Mouse (Mus musculus) embryonic facial prominence, embryonic 12.5 days (tissue): ENCODE measurements around the gene Fat1. TPM values are rescaled to one million over a fixed set of nuclear protein-coding genes. Genes with fewer than 3 reads are reported as not detected.

Source experiments
- ATAC-seq: fragments of 200-750 bp; cut with Nextera tagmentation; 2 replicates; pipeline ENCODE4 v1.8.0; 2017; ENCODE audit not compliant: insufficient number of reproducible peaks, insufficient read depth, low FRiP score, low TSS enrichment
- H3K27ac ChIP-seq: fragments of 300-500 bp; sonication (generic); 2 replicates; pipeline ENCODE4 v1.5.1; 2016; ENCODE audit warnings: mild to moderate bottlenecking
- H3K27me3 ChIP-seq: fragments of 300-500 bp; sonication (generic); 2 replicates; pipeline ENCODE4 v1.6.1; 2016; ENCODE audit warnings: mild to moderate bottlenecking, moderate library complexity
- H3K36me3 ChIP-seq: fragments of 300-500 bp; sonication (generic); 2 replicates; pipeline ENCODE4 v1.6.1; 2016; ENCODE audit warnings: mild to moderate bottlenecking
- H3K4me1 ChIP-seq: fragments of 300-500 bp; sonication (generic); 2 replicates; pipeline ENCODE4 v1.6.1; 2016
- H3K4me2 ChIP-seq: fragments of 300-500 bp; sonication (generic); replicated peaks from 2 replicates; pipeline ENCODE4 v1.6.1; 2016; ENCODE audit warnings: mild to moderate bottlenecking, moderate library complexity
- H3K4me3 ChIP-seq: fragments of 300-500 bp; sonication (generic); 2 replicates; pipeline ENCODE4 v1.5.1; 2016; ENCODE audit warnings: mild to moderate bottlenecking
- H3K9ac ChIP-seq: fragments of 300-500 bp; sonication (generic); 2 replicates; pipeline ENCODE4 v1.6.1; 2016; ENCODE audit warnings: mild to moderate bottlenecking, moderate library complexity
- H3K9me3 ChIP-seq: fragments of 300-500 bp; sonication (generic); 2 replicates; pipeline ENCODE4 v1.6.1; 2016; ENCODE audit warnings: mild to moderate bottlenecking, moderate library complexity
- WGBS: fragments of 180-500 bp; shearing (Covaris S2); methylation state at CpG from one replicate; pipeline ENCODE4 v1.1.7; 2016; 5-methylcytosine and 5-hydroxymethylcytosine counted together
- polyA plus RNA-seq: library from polyadenylated mRNA; unstranded; fragments of >200 nt; fragmentation: Nextera tagmentation; extraction: Ambion mirVana; gene quantifications from 2 replicates; pipeline ENCODE4 v1.2.1, GENCODE M21; 2016

Gene Fat1
- polyA plus RNA-seq, 1 experiment from 2014 or later = 29.5 TPM

DNA sequence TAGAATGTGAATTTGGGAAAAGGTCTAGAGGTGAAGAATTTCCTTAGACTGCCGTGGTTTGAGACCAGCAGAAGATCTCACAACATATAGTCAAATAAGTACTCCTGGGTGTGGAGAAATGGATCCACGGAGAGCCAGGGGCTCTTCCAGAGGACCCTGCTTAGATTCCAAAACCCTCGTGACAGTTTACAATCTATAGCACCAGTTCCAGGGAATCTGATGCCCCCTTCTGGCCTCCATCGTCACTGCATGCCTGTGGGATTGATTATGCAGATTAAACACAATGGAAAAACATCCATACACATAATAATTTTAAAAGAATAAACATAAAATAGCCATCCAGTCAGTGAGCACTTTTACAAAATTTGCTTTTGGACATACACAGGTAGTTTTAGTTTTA lies 75.4 kb downstream of the Fat1 start:
- no peak overlapping the region for H3K27ac ChIP-seq
- no peak for ATAC-seq
- no peaks in the 10 kb centered on the region for H3K4me1 ChIP-seq
- H3K4me3 ChIP-seq = no peak overlapping the region
- no peaks in the 10 kb centered on the region for H3K9me3 ChIP-seq
- no peak overlapping the region for H3K4me2 ChIP-seq
- H3K27me3 ChIP-seq = no peaks in the 10 kb centered on the region
- H3K9ac ChIP-seq = no peak overlapping the region
- peaks cover 49% of the 10 kb centered on the region for H3K36me3 ChIP-seq
- 40% methylated on average over 4 of the region's 4 CpGs for WGBS

DNA sequence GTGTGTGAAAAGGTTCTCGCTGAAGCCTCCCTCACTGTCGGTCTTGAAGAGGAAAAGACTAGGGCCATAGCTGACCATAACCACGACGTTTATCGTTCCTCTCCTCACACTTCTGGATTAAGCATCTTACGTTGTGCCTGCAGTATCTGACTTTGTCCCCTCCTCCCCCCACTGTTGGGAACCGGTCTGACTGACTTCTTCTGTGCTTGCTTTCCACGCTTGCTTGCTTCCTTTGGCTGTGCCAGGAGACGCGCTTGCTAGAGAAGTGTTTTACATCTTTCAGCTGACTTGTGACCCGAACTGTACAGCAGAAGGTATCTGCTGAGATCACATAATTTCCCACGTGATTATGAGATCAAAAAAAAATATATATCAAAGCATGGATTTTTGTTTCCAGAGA lies 76.5 kb downstream of the Fat1 start:
- Histone ChIP-seq H3K4me2 (no peak overlapping the region), H3K4me3 (no peak overlapping the region), H3K9me3 (no peaks in the 10 kb centered on the region), H3K4me1 (no peaks in the 10 kb centered on the region), H3K27me3 (no peaks in the 10 kb centered on the region), H3K9ac (no peak overlapping the region), H3K36me3 (peaks cover 52% of the 10 kb centered on the region), H3K27ac (no peak overlapping the region)
- 87% methylated on average over 12 of the region's 12 CpGs for WGBS
- no peak for ATAC-seq

DNA sequence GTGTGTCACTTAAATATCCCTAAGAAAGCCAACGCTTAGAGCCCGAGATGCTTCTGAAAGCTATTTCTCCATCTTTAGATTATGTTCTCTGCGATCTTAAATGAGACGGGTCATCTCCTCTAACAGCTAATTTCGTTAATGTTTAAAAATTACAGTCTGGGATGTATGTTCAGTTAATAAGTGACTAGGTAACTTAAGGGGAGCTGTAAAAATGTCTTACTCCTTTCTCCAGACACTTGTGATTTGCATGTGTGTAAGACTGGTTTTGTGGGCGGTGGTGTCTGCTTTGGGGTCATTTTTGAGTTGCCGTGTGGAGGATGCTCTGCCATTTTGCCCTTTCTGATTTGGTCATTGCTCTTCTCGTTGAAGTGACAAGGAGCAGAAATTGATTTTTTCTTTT lies 78.6 kb downstream of the Fat1 start:
- Histone ChIP-seq H3K36me3 (peaks cover 64% of the 10 kb centered on the region), H3K4me1 (no peaks in the 10 kb centered on the region), H3K9me3 (no peaks in the 10 kb centered on the region), H3K27me3 (no peaks in the 10 kb centered on the region), H3K9ac (no peak overlapping the region), H3K4me3 (no peak overlapping the region), H3K4me2 (no peak overlapping the region), H3K27ac (no peak overlapping the region)
- 93% methylated on average over 8 of the region's 8 CpGs for WGBS
- ATAC-seq = no peak

DNA sequence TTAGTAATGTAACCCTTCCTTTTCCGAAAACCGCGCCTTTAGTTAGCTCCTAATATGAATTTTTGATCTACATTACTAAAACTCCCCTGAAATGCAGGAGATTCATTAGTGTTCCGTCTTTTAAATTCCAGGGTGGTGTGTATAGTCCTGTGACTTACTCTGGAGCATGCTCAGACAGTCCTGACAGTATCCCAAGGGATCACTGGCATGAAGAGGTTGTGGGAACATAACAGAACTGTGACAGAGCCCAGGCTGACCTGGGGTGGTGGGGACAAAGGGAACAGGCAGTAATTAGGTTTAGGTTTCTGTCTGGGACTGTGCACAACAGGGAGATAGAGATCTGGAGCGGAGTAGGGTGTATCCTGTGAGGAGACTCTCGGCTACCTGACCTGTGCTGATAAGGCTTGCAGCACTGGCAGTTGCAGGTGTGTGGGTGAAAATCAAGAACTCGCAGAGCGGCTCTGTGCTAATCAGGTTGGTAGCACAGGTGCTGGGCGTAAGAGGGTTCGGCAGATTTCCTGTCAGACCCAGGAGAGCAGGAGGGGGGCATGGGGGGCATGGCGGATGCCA lies 79.3 kb downstream of the Fat1 start:
- H3K36me3 ChIP-seq = peaks cover 67% of the 10 kb centered on the region
- no peaks in the 10 kb centered on the region for H3K27me3 ChIP-seq
- no peak overlapping the region for H3K4me2 ChIP-seq
- no peak overlapping the region for H3K27ac ChIP-seq
- WGBS = 89% methylated on average over 11 of the region's 11 CpGs
- no peak overlapping the region for H3K9ac ChIP-seq
- H3K4me1 ChIP-seq = no peaks in the 10 kb centered on the region
- no peak overlapping the region for H3K4me3 ChIP-seq
- no peaks in the 10 kb centered on the region for H3K9me3 ChIP-seq
- ATAC-seq = no peak

GRCm38 (mm10) chr8:45015876-45016275 lies 80.6 kb downstream of the Fat1 start:
- Histone ChIP-seq H3K9me3 (no peaks in the 10 kb centered on the region), H3K4me1 (no peaks in the 10 kb centered on the region), H3K9ac (no peak overlapping the region), H3K4me2 (no peak overlapping the region), H3K4me3 (no peak overlapping the region), H3K27ac (no peak overlapping the region), H3K36me3 (peaks cover 60% of the 10 kb centered on the region), H3K27me3 (no peaks in the 10 kb centered on the region)
- 88% methylated on average over 8 of the region's 8 CpGs for WGBS
- no peak for ATAC-seq

DNA sequence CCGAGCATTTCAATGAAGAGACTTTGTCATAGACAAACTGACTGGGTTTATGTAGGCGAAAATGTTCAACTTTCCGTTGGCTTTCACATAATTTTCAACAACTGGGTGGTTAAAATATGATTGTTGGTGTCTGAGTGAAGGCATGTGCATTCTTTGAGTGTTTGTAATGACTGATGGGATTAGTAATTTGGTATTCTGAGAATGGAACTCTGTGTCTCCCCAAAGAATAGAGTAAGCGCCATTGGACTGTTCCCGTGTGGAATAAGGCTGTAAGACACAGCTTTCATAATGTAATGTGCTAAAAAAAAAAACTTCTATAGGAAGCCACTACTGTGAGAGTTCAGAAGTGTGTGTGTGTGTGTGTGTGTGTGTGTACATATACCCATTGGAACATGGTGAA lies 84.0 kb downstream of the Fat1 start:
- Histone ChIP-seq H3K36me3 (peaks cover 62% of the 10 kb centered on the region), H3K27ac (no peak overlapping the region), H3K4me1 (no peaks in the 10 kb centered on the region), H3K4me2 (no peak overlapping the region), H3K27me3 (no peaks in the 10 kb centered on the region), H3K4me3 (no peak overlapping the region), H3K9me3 (no peaks in the 10 kb centered on the region), H3K9ac (no peak overlapping the region)
- no peak for ATAC-seq
- 74% methylated on average over 5 of the region's 5 CpGs for WGBS

DNA sequence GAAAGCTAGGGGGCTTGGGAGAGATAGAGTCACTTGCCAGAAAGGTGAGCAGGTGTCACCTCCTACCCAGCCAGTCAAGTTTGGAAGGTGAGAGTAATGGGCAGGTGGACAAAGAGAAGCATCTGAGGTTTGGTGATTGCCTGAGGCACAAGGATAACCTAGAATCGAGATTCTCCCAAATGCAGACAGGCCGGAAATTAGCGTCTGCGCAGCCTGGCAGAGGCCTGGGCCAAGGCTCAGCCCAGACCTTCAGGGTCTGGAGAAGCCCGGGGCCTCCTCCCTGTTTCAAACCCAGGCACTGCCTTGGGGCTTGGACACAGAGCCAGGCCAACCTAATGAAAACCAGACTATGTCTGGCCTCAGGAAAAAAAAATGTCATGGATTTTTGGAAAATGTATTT lies 85.9 kb downstream of the Fat1 start:
- H3K36me3 ChIP-seq = peaks cover 65% of the 10 kb centered on the region
- WGBS = 61% methylated on average over 5 of the region's 5 CpGs
- H3K27me3 ChIP-seq = no peaks in the 10 kb centered on the region
- no peak overlapping the region for H3K27ac ChIP-seq
- H3K4me2 ChIP-seq = no peak overlapping the region
- no peak for ATAC-seq
- H3K4me3 ChIP-seq = no peak overlapping the region
- no peaks in the 10 kb centered on the region for H3K4me1 ChIP-seq
- no peaks in the 10 kb centered on the region for H3K9me3 ChIP-seq
- H3K9ac ChIP-seq = no peak overlapping the region

GRCm38 (mm10) chr8:45021911-45022665 lies 86.8 kb downstream of the Fat1 start:
- Histone ChIP-seq H3K36me3 (peaks cover 72% of the 10 kb centered on the region), H3K4me1 (no peaks in the 10 kb centered on the region), H3K27me3 (no peaks in the 10 kb centered on the region), H3K4me2 (no peak overlapping the region), H3K9ac (no peak overlapping the region), H3K4me3 (no peak overlapping the region), H3K9me3 (no peaks in the 10 kb centered on the region), H3K27ac (no peak overlapping the region)
- WGBS = 93% methylated on average over 21 of the region's 21 CpGs
- ATAC-seq = no peak

GRCm38 (mm10) chr8:45028081-45028497 lies 92.8 kb downstream of the Fat1 start:
- H3K36me3 ChIP-seq = peaks cover 83% of the 10 kb centered on the region
- WGBS = 75% methylated on average over 6 of the region's 6 CpGs
- ATAC-seq = no peak

GRCm38 (mm10) chr8:45038350-45038749 lies 103.1 kb downstream of the Fat1 start:
- Histone ChIP-seq H3K9ac (no peak overlapping the region), H3K4me1 (no peaks in the 10 kb centered on the region), H3K4me2 (no peak overlapping the region), H3K27ac (no peak overlapping the region), H3K36me3 (peaks cover 91% of the 10 kb centered on the region), H3K27me3 (no peaks in the 10 kb centered on the region), H3K4me3 (no peak overlapping the region), H3K9me3 (no peaks in the 10 kb centered on the region)
- no peak for ATAC-seq
- 73% methylated on average over 15 of the region's 15 CpGs for WGBS

More at GRCm38 (mm10) chr8:45028081-45028497, 92.8 kb downstream of the Fat1 start:
- Histone ChIP-seq H3K4me1 (no peaks in the 10 kb centered on the region), H3K9me3 (no peaks in the 10 kb centered on the region), H3K27me3 (no peaks in the 10 kb centered on the region), H3K4me3 (no peak overlapping the region), H3K9ac (no peak overlapping the region), H3K4me2 (no peak overlapping the region), H3K27ac (no peak overlapping the region)

DNA sequence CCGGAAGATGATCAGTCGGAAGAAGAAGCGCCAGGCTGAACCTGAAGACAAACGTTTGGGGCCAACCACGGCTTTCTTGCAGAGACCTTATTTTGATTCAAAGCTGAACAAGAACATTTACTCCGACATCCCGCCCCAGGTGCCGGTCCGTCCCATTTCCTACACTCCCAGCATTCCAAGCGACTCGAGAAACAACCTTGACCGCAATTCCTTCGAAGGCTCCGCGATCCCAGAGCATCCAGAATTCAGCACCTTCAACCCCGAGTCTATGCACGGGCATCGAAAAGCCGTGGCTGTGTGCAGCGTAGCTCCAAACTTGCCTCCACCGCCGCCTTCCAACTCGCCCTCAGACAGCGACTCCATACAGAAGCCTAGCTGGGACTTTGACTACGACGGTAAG lies 108.9 kb downstream of the Fat1 start:
- no peaks in the 10 kb centered on the region for H3K9me3 ChIP-seq
- no peak overlapping the region for H3K4me2 ChIP-seq
- no peaks in the 10 kb centered on the region for H3K4me1 ChIP-seq
- peaks cover 78% of the 10 kb centered on the region for H3K36me3 ChIP-seq
- H3K4me3 ChIP-seq = no peak overlapping the region
- H3K27me3 ChIP-seq = no peaks in the 10 kb centered on the region
- no peak overlapping the region for H3K9ac ChIP-seq
- H3K27ac ChIP-seq = no peak overlapping the region
- 96% methylated on average over 26 of the region's 26 CpGs for WGBS
- ATAC-seq = no peak

GRCm38 (mm10) chr8:45050451-45050850 lies 115.2 kb downstream of the Fat1 start:
- Histone ChIP-seq H3K36me3 (peaks cover 63% of the 10 kb centered on the region), H3K9me3 (no peaks in the 10 kb centered on the region), H3K27me3 (no peaks in the 10 kb centered on the region), H3K4me3 (no peak overlapping the region), H3K4me1 (no peaks in the 10 kb centered on the region), H3K4me2 (no peak overlapping the region), H3K9ac (no peak overlapping the region), H3K27ac (no peak overlapping the region)
- WGBS = 87% methylated on average over 8 of the region's 8 CpGs
- ATAC-seq = no peak
